Mouse (Mus musculus): ENCODE measurements at regions not wholly inside any gene's neighbourhood (a gene's known extent, or its start where the extent isn't known, plus 50 kb on each side); places are given as distances from the start of the nearest gene placed in this dataset.
A peak's percentile ranks its signal among the peaks of the same experiment; 100 is the strongest.

- DNase-seq = no peak
Measured at GRCm38 (mm10) chr2:178723455-178723854, 293.1 kb downstream of the Cdh26 start.

- DNase-seq = no peak
Measured at GRCm38 (mm10) chr2:178724228-178724627, 293.9 kb downstream of the Cdh26 start.

GRCm38 (mm10) chr2:178727930-178728793 is 297.8 kb downstream of the Cdh26 start:
- no peak for DNase-seq

- DNase-seq = no peak
Measured at GRCm38 (mm10) chr2:178728794-178729120, 298.4 kb downstream of the Cdh26 start.

GRCm38 (mm10) chr2:178735099-178735498 is 304.8 kb downstream of the Cdh26 start:
- DNase-seq = no peak

- no peak for DNase-seq
Measured at GRCm38 (mm10) chr2:178744617-178745016, 314.3 kb downstream of the Cdh26 start.

DNA sequence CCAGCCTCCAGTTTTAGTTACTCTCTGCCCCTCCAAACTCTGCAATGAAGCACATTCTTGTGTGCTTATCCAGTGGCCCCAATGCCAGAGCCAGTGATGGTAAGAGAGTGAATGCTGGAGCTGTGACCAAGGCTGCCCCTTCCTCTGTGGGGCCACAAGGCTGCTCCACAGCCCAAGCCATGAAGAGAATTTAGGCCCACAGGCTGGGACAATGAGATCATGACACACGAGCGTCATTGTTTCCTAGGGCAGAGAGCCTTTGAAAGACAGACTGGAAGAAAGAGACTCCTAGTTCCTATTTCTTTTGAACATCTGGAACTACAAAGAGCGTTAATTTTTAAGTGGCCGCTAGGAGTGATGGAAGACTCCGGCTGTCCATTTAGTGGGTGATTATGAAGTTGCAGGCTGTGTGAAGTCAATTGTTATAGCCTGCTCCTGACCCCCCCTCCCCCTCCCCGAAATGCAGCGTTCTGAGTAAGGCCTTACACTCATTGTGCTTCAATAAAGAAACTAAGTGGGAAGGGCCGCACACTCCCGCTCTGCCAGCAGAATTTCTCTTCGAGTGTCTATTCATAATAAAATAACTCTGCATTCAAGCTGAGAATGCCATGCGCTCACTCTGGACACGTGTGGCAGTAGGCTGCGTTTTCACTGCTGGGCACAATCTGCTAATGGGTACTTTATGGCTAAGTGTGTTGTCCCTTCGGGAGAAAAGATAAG is 315.1 kb downstream of the Cdh26 start:
- DNase-seq = no peak

DNA sequence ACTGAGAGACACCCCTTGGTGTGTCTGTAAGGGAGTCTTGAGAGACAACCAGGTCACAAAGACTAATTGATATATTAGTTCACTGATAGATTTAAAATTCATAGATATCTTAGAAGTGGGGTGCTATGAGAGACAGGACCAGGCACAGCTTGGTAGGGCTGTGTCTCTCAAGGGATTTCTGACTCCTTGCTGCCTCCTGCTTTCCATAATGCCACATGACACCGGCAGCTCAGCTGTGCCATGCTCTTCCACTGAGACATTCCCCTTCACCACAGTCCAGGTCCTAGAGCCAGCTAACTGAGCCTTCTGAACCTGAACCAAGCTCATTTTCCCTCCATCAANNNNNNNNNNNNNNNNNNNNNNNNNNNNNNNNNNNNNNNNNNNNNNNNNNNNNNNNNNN is 320.9 kb downstream of the Cdh26 start:
- DNase-seq = no peak

GRCm38 (mm10) chr2:178758366-178758765 is 328.0 kb downstream of the Cdh26 start:
- DNase-seq = peak; percentile 81

GRCm38 (mm10) chr2:178768526-178768925 is 338.2 kb downstream of the Cdh26 start:
- DNase-seq = no peak

GRCm38 (mm10) chr2:178769001-178769400 is 338.7 kb downstream of the Cdh26 start:
- no peak for DNase-seq

DNA sequence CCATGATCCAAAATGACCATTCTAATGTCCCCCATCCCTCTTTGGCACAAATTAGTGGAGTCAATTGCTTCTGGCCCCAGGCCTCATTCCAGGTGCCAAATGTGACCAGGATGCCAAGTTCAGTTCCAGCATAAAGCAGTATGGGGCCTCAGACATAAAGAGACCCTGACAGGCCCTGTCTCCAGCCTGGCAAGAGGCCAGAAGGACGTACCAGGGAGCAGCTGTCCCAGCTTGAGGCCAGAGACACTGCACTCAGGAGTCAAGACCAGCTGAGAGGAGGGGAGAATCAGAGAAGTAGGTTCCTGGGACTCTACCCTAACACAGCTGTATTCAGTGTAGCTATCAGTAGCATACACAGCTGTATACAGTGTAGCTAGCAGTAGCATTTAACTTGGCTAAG is 341.1 kb downstream of the Cdh26 start:
- DNase-seq = no peak

DNA sequence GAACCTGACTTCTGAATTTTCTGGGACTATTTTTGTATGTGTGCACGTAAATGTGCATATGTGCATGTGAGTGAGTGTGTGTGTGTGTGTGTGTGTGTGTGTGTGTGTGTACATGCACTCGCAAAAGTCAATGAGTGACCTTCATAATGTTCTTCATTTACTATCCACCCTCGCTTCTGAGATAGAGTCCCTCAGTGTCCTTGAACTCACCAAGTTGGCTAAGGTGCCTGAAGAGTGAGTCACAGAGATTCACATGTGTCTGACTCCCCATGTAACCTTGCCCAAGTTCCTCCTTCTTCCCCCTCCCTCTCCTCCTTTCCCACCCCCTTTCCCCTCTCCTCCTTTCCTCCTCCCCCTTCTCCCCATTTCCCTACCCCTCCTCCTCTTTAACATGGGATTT is 341.6 kb downstream of the Cdh26 start:
- no peak for DNase-seq

DNA sequence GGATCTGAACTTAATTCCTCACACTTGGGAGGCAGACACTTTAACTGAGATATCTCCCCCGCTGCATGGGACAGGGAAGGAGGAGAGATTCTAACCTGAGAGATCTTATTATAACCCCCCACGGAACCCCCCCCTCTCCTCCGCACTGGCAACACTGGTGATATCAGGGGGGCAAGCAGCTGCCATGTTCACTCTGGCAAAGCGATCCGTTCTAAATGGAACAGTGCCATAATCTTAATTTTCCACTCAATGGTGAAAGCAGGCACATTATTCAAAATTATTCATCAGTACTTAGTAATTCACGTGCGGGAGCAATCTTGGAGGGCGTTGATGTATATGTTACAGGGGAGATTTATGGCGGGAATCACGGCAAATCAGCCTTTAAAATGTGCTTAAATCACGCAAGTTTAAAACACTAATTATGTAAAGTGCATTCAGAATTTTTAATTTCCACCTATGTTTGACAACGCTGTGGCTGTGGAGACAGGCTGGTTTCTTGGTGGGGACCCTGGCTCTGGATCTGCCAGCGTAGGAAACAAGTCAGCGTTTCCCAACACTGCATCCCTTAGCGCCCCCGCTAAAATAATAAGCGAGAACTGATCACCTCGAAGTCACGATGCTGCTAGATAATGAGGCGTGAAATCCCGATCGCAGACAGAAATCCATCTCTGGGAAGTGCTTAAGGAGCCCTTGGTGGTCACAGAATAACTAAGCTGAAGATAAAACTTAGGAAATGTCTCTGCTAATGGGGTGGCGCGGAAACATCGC is 354.7 kb downstream of the Cdh26 start:
- DNase-seq = no peak

DNA sequence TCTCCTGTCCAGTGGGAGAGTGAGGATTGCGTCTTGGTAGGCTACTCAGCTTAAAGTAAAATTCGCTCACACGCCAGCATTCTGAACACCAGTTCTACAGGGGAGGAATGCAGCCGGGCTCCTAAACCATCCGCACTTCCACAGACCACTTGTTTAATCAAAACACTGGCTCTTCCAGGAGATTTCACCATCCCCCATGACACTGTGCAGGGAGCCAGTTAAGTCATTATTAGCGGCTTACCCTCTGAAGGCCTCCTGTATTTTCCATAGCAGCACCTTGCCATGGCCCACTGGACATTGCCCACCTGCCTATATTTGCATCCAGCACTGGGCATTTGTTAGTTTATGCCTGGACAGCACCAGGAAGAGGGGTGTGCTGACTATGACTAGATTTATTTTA is 355.5 kb downstream of the Cdh26 start:
- DNase-seq = no peak

DNA sequence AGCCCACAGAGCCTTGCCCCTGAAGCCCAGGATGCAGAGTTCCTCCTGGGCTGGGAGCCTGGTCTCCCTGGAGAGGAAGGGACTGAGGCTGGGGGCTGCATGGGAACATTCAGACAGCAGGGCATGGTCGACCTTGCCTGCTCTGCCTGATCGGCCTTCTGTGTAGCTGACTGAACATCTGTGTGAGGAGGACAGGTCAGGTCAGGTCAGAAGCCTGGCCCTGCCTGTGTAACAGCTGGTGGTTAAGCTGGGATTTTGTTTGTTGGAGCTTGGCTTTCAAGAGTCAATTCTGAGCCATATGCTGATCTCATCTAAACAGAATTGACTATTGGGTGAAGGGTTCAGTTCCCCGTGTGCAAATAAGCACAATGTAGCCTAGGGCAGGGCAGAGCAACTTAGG is 365.5 kb downstream of the Cdh26 start:
- no peak for DNase-seq

DNA sequence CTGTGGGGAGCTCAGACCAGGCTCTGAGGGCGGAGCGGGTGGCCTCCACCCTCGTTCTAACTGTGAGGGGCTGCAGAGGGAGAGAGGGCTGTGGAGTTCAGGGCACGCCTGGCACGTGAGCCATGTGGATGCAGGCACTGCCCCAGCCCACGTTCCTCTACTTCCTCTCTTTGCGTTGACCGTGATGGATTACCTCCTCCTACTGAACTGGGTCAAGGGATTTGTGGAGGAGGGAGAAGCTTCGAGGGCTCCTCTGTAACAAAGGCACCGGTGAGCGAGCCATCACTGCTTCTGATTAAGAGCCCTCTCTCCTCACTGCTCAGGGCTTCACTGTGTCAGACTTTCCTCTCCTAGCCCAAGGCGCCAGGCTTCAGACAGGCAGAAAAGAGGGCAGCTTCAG is 371.1 kb downstream of the Cdh26 start:
- DNase-seq = no peak

GRCm38 (mm10) chr2:178805283-178805682 is 375.0 kb downstream of the Cdh26 start:
- DNase-seq = no peak

DNA sequence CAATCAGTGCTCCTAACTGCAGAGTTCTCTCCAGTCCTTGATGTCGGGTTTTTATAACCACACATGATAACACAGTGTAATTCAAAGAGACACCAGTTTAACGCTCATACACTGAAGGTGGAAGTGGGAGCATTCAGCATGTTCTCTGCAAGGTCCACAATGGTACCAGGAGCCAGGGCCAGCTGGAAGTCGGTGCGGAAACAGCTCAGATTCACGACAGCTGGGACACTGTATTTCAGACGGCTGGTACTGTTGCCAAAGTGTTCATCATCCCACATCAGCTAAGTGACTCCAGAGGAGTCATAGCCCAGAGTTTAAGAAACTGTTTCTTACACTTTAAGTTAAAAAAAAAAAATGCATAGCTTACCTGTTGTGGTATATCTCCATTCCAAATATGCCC is 391.2 kb downstream of the Cdh26 start:
- DNase-seq = no peak

GRCm38 (mm10) chr2:178830313-178830712 is 400.0 kb downstream of the Cdh26 start:
- no peak for DNase-seq

DNA sequence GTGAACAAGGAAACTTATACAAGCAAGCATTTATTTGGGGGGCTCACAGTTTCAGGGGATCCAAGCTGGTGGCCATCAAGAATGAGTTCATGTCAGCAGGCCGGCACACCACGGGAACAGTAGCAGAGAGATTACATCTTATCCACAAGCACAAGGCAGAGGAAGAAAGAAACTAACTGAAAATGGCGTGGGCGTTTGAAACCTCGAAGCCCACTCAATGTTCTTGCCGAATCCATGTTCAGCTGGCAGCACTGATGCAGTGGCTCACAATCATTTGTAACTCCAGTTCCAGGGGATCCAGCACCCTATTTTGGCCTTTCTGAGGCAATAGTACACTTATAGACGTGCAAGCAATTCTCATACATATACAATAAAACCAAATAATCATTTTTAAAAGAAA is 404.7 kb downstream of the Cdh26 start:
- DNase-seq = no peak

DNA sequence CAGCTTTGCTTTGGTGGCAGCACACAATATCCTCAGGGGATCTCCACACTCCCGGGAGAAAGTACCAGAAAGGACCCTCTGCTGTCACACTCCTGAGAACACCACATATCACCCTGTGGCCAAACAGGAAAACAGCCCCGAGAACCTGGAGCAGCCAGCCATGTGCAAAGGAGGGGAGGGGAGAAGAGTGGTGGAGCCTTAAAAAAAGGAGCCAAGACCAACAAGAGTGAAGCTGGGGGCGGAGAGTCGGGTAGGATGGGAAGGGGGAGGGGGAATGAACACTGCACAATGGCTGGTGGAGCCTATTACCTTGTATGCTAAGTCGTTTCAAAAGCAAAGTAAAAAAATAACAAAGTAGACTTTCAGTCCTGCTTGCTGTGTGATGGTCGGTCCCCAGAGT is 408.2 kb downstream of the Cdh26 start:
- no peak for DNase-seq

GRCm38 (mm10) chr2:178840975-178841374 is 410.6 kb downstream of the Cdh26 start:
- DNase-seq = peak; percentile 33

DNA sequence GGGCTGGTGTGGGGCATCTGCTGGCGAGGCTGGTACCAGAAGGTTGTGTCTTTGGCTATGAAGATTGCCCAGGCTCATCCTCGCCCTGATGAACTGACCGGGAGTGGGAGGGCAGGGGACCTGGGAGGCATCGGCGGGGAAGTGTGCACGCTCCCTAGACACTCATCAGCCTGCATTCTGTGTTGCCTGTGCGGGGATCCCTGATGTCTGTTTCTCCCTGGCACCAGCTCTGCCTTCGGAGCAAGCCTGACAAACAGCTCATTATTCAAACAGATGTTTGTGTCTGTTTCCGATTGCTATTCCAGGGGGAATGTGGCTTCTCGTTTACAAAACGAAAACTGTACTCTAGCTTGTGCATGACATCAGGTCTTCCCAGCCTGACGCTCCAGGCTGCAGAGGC is 412.3 kb downstream of the Cdh26 start:
- no peak for DNase-seq

Data from right cerebral cortex, postnatal 14 days (tissue).